Mouse (Mus musculus) ovary, adult 18-20 months (tissue): ENCODE measurements around the gene Trarg1.
A peak's percentile ranks its signal among the peaks of the same experiment; 100 is the strongest.

ENCODE experiments used
- DNase-seq: peaks from one replicate; pipeline ENCODE4 v3.0.0; 2022; ENCODE audit warnings: low spot score, mixed read lengths

Trarg1 gene

GRCm38 (mm10) chr11:76674199-76674598, 5.4 kb upstream of the Trarg1 start:
- no peak for DNase-seq

GRCm38 (mm10) chr11:76674704-76675103, 4.9 kb upstream of the Trarg1 start:
- no peak for DNase-seq

- DNase-seq: no peak
Observed at GRCm38 (mm10) chr11:76685604-76686003, 6.0 kb downstream of the Trarg1 start.

GRCm38 (mm10) chr11:76692096-76692495, 12.5 kb downstream of the Trarg1 start:
- DNase-seq: no peak

- no peak for DNase-seq
Observed at GRCm38 (mm10) chr11:76695810-76696209, 16.2 kb downstream of the Trarg1 start.

GRCm38 (mm10) chr11:76699626-76700025, 20.0 kb downstream of the Trarg1 start:
- no peak for DNase-seq

- DNase-seq: no peak
Observed at GRCm38 (mm10) chr11:76707656-76708055, 28.0 kb downstream of the Trarg1 start.

- no peak for DNase-seq
Observed at GRCm38 (mm10) chr11:76708066-76708465, 28.5 kb downstream of the Trarg1 start.

GRCm38 (mm10) chr11:76708881-76709280, 29.3 kb downstream of the Trarg1 start:
- DNase-seq: no peak

GRCm38 (mm10) chr11:76709625-76710452, 30.2 kb downstream of the Trarg1 start:
- DNase-seq: peak; percentile 38

GRCm38 (mm10) chr11:76717000-76717399, 37.4 kb downstream of the Trarg1 start:
- no peak for DNase-seq

GRCm38 (mm10) chr11:76723911-76724310, 44.3 kb downstream of the Trarg1 start:
- DNase-seq: no peak

GRCm38 (mm10) chr11:76728093-76728492, 48.5 kb downstream of the Trarg1 start:
- no peak for DNase-seq

- DNase-seq: no peak
Observed at GRCm38 (mm10) chr11:76730650-76731049, 51.0 kb downstream of the Trarg1 start.

- no peak for DNase-seq
Observed at GRCm38 (mm10) chr11:76734560-76734959, 55.0 kb downstream of the Trarg1 start.

- DNase-seq: no peak
Observed at GRCm38 (mm10) chr11:76735753-76736324, 56.2 kb downstream of the Trarg1 start.

GRCm38 (mm10) chr11:76739125-76739524, 59.5 kb downstream of the Trarg1 start:
- DNase-seq: no peak

- DNase-seq: no peak
Observed at GRCm38 (mm10) chr11:76742511-76742910, 62.9 kb downstream of the Trarg1 start.

GRCm38 (mm10) chr11:76744550-76744949, 64.9 kb downstream of the Trarg1 start:
- no peak for DNase-seq

- no peak for DNase-seq
Observed at GRCm38 (mm10) chr11:76745921-76746320, 66.3 kb downstream of the Trarg1 start.
